Mouse (Mus musculus) stomach, embryonic 16.5 days (tissue): ENCODE data around the gene Hmbs. TPM values are rescaled to one million over a fixed set of nuclear protein-coding genes. Genes with fewer than 3 reads are reported as not detected.
A peak's percentile ranks its signal among the peaks of the same experiment; 100 is the strongest.
"Not testable (repeated sequence)": the region's sequence is repeated elsewhere in the genome, so short reads cannot be mapped to it uniquely, and the experiment has no call there.

ENCODE experiments used
- ATAC-seq: fragments of 200-750 bp; cut with Nextera tagmentation; 2 replicates; pipeline ENCODE4 v1.8.0; 2017; ENCODE audit warnings: moderate number of reproducible peaks, moderate TSS enrichment; ENCODE audit not compliant: insufficient read depth, low FRiP score
- H3K27ac ChIP-seq: fragments of 300-500 bp; sonication (generic); 2 replicates; pipeline ENCODE4 v1.5.1; 2014; ENCODE audit warnings: low read length
- H3K27me3 ChIP-seq: fragments of 300-500 bp; sonication (generic); 2 replicates; pipeline ENCODE4 v1.6.1; 2014; ENCODE audit warnings: low read length, control low read depth, mixed read lengths; ENCODE audit not compliant: control insufficient read depth, insufficient read depth
- H3K36me3 ChIP-seq: fragments of 300-500 bp; sonication (generic); 2 replicates; pipeline ENCODE4 v1.6.1; 2014; ENCODE audit warnings: low read length; ENCODE audit not compliant: control insufficient read depth, insufficient read depth
- H3K4me1 ChIP-seq: fragments of 300-500 bp; sonication (generic); 2 replicates; pipeline ENCODE4 v1.6.1; 2014; ENCODE audit warnings: low read length, control low read depth, mixed read lengths; ENCODE audit not compliant: control insufficient read depth, insufficient read depth
- H3K4me2 ChIP-seq: fragments of 300-500 bp; sonication (generic); 2 replicates; pipeline ENCODE4 v1.6.1; 2014; ENCODE audit warnings: low read depth, low read length, mixed read lengths
- H3K4me3 ChIP-seq: fragments of 300-500 bp; sonication (generic); replicated peaks from 2 replicates; pipeline ENCODE4 v1.5.1; 2014; ENCODE audit warnings: mild to moderate bottlenecking, low read length
- H3K9ac ChIP-seq: fragments of 300-500 bp; sonication (generic); 2 replicates; pipeline ENCODE4 v1.6.1; 2014; ENCODE audit warnings: low read length
- H3K9me3 ChIP-seq: fragments of 300-500 bp; sonication (generic); replicated peaks from 2 replicates; pipeline ENCODE4 v1.6.1; 2016; ENCODE audit warnings: low read length, control low read depth; ENCODE audit not compliant: control insufficient read depth
- WGBS: fragments of 180-500 bp; shearing (Covaris S2); extraction: QIAGEN DNeasy Blood & Tissue Kit; methylation state at CpG from one replicate; pipeline ENCODE4 v1.1.7; 2014; 5-methylcytosine and 5-hydroxymethylcytosine counted together
- polyA plus RNA-seq: library from polyadenylated mRNA; unstranded; fragments of >200 nt; fragmentation: Nextera tagmentation; extraction: Ambion mirVana; gene quantifications from 2 replicates; pipeline ENCODE4 v1.2.1, GENCODE M21; 2015

Hmbs gene
- polyA plus RNA-seq, 1 experiment from 2014 or later, result 162 TPM

- H3K4me2 ChIP-seq, result no peak overlapping the region
- peaks cover 12% of the 10 kb centered on the region for H3K4me1 ChIP-seq
- no peak overlapping the region for H3K27ac ChIP-seq
- ATAC-seq, result no peak
- no peaks in the 10 kb centered on the region for H3K27me3 ChIP-seq
- H3K4me3 ChIP-seq, result no peak overlapping the region
- no peaks in the 10 kb centered on the region for H3K36me3 ChIP-seq
- no peak overlapping the region for H3K9ac ChIP-seq
- 0 out of 2 replicates have a peak, but pooled peaks cover 2% of the 10 kb centered on the region for H3K9me3 ChIP-seq
- 81% methylated on average over 6 of the region's 6 CpGs for WGBS
These were observed 32.1 kb upstream of the Hmbs start for GRCm38 (mm10) chr9:44376141-44376540.

GRCm38 (mm10) chr9:44373386-44373785 lies 29.4 kb upstream of the Hmbs start:
- H3K4me3 ChIP-seq, result no peak overlapping the region

GRCm38 (mm10) chr9:44364480-44364879 lies 20.5 kb upstream of the Hmbs start:
- Histone ChIP-seq H3K27ac (no peak overlapping the region), H3K4me1 (peaks cover 8% of the 10 kb centered on the region), H3K4me3 (no peak overlapping the region), H3K36me3 (no peaks in the 10 kb centered on the region), H3K27me3 (no peaks in the 10 kb centered on the region), H3K9me3 (no peaks in the 10 kb centered on the region), H3K4me2 (no peak overlapping the region), H3K9ac (no peak overlapping the region)
- no peak for ATAC-seq
- 62% methylated on average over 3 of the region's 3 CpGs for WGBS

More at GRCm38 (mm10) chr9:44373386-44373785, 29.4 kb upstream of the Hmbs start:
- Histone ChIP-seq H3K9me3 (0 out of 2 replicates have a peak, but pooled peaks cover 2% of the 10 kb centered on the region), H3K4me1 (peaks cover 2% of the 10 kb centered on the region), H3K27ac (no peak overlapping the region), H3K4me2 (no peak overlapping the region), H3K9ac (no peak overlapping the region), H3K36me3 (no peaks in the 10 kb centered on the region), H3K27me3 (no peaks in the 10 kb centered on the region)
- ATAC-seq, result no peak

- H3K4me1 ChIP-seq, H3K9me3 ChIP-seq, H3K27me3 ChIP-seq: not testable (repeated sequence)
- Histone ChIP-seq H3K27ac (peak overlapping the region; percentile 53), H3K4me2 (peak overlapping the region; percentile 78), H3K4me3 (peak overlapping the region; percentile 81), H3K9ac (peak overlapping the region; percentile 56), H3K36me3 (peaks cover 16% of the 10 kb centered on the region)
- WGBS, result 37% methylated on average over 4 of the region's 4 CpGs
- peak; percentile 39; the same call in 1 of the 2 replicates for ATAC-seq
These were observed 17.9 kb upstream of the Hmbs start for GRCm38 (mm10) chr9:44361931-44362330.

GRCm38 (mm10) chr9:44361190-44361917 lies 17.3 kb upstream of the Hmbs start, which contains the start of gene Vps11:
TSS of gene Vps11 (minus strand) at chr9:44361670.
- Histone ChIP-seq H3K9me3 (no peaks in the 10 kb centered on the region), H3K27me3 (no peaks in the 10 kb centered on the region), H3K4me2 (peak within 1 kb of the TSS; percentile 78), H3K27ac (peak within 1 kb of the TSS; percentile 72), H3K36me3 (peaks cover 22% of the 10 kb centered on the region), H3K4me3 (peak within 1 kb of the TSS; percentile 81), H3K9ac (peak within 1 kb of the TSS; percentile 80), H3K4me1 (peaks cover 8% of the 10 kb centered on the region)
- WGBS, result under 1% methylated on average over 44 of the region's 44 CpGs
- peak; percentile 94 for ATAC-seq

GRCm38 (mm10) chr9:44357207-44357606 lies 13.2 kb upstream of the Hmbs start:
- Histone ChIP-seq H3K4me3 (no peak overlapping the region), H3K4me1 (peaks cover 8% of the 10 kb centered on the region), H3K9ac (no peak overlapping the region), H3K27me3 (no peaks in the 10 kb centered on the region), H3K27ac (no peak overlapping the region), H3K4me2 (no peak overlapping the region), H3K36me3 (peaks cover 57% of the 10 kb centered on the region), H3K9me3 (no peaks in the 10 kb centered on the region)
- no peak for ATAC-seq
- WGBS, result 69% methylated on average over 4 of the region's 4 CpGs

- peaks cover 66% of the 10 kb centered on the region for H3K36me3 ChIP-seq
- no peaks in the 10 kb centered on the region for H3K4me1 ChIP-seq
- H3K9ac ChIP-seq, result no peak overlapping the region
- H3K27ac ChIP-seq, result no peak overlapping the region
- no peak overlapping the region for H3K4me2 ChIP-seq
- ATAC-seq, result no peak
- WGBS, result 86% methylated on average over 6 of the region's 6 CpGs
- H3K27me3 ChIP-seq, result no peaks in the 10 kb centered on the region
- no peak overlapping the region for H3K4me3 ChIP-seq
- no peaks in the 10 kb centered on the region for H3K9me3 ChIP-seq
These were observed 9.1 kb upstream of the Hmbs start for GRCm38 (mm10) chr9:44353142-44353541.

GRCm38 (mm10) chr9:44352337-44352736 lies 8.3 kb upstream of the Hmbs start:
- Histone ChIP-seq H3K36me3 (peaks cover 65% of the 10 kb centered on the region), H3K9me3 (no peaks in the 10 kb centered on the region), H3K4me2 (no peak overlapping the region), H3K27me3 (no peaks in the 10 kb centered on the region), H3K9ac (no peak overlapping the region), H3K4me1 (no peaks in the 10 kb centered on the region), H3K27ac (no peak overlapping the region), H3K4me3 (no peak overlapping the region)
- 85% methylated on average over 10 of the region's 10 CpGs for WGBS
- ATAC-seq, result no peak

GRCm38 (mm10) chr9:44351396-44351795 lies 7.4 kb upstream of the Hmbs start:
- Histone ChIP-seq H3K27ac (no peak overlapping the region), H3K27me3 (no peaks in the 10 kb centered on the region), H3K36me3 (peaks cover 58% of the 10 kb centered on the region), H3K9ac (no peak overlapping the region), H3K4me1 (no peaks in the 10 kb centered on the region), H3K4me3 (no peak overlapping the region), H3K4me2 (no peak overlapping the region), H3K9me3 (no peaks in the 10 kb centered on the region)
- ATAC-seq, result no peak
- 92% methylated on average over 4 of the region's 4 CpGs for WGBS
